Mouse (Mus musculus): ENCODE results near the gene Txndc15.
"Not testable (repeated sequence)": the region's sequence is repeated elsewhere in the genome, so short reads cannot be mapped to it uniquely, and the experiment has no call there.

Txndc15 gene

GRCm38 (mm10) chr13:55714501-55715166 lies at the start of gene Txndc15:
Gene Txndc15, plus strand, starts transcription at chr13:55714650.
- peak; percentile 84 for DNase-seq (ENCODE audit: low spot score)

DNA sequence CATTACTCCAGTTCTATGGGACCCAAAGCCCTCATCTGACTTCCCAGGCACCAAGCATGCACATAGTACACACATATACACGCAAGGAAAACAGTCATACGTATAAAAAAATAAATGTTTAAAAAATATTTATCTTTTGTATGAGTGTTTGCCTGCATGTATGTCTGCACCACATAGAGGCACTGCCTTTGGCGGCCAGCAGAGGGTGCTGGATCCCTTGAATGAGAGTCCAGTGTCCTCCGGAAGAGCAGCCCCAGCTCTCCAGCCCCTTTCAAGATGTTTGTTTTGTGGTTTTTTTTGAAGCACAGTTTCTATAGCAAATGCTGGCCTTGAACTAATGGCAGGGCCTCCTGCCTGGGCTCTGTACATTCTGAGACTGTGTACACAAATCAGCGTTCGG lies 45.9 kb upstream of the Txndc15 start:
- peak; percentile 14 for DNase-seq (ENCODE audit: low spot score)

DNA sequence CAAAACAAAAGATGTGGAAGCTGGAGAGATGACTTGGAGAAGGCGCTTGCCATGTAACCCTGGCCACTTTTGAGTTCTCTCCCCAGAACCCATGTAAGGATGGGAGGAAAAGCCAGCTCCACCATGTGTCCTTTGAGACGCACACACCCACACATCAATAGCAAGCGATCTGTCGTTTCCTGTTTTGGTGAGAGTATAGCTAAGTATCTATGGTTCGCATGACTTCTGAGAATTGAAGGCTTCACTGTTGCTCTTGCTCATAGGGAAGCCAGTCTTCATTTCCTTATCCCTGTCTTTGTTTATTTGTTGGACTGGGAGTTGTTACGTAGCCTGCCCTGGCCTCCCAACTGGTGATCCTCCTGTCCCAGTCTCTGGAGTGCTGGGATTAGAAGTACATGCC lies 41.7 kb upstream of the Txndc15 start:
- no peak for DNase-seq (ENCODE audit: low spot score)

- no peak for DNase-seq (ENCODE audit: low spot score)
Measured at GRCm38 (mm10) chr13:55677364-55677763, 37.1 kb upstream of the Txndc15 start.

DNA sequence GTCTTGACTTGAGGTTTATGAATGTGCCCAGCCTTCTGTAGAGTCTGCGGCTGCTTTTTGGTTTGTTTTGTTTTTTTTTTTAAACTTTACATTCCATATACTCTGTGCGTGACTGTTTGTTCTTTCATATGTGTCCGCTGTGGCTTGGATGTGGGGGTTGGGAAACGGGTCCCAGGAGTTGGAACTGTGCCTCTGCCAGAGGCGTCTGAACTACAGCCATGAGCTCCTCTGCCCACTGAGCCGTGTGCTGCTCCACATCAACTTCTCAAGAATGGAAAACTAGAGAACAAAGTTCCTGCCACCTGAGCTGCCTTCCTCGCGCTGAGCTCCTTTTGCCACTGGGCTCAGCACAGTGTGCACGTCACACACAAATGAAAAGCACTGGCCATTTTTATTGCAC lies 32.2 kb upstream of the Txndc15 start:
- DNase-seq (ENCODE audit: low spot score), result no peak

DNA sequence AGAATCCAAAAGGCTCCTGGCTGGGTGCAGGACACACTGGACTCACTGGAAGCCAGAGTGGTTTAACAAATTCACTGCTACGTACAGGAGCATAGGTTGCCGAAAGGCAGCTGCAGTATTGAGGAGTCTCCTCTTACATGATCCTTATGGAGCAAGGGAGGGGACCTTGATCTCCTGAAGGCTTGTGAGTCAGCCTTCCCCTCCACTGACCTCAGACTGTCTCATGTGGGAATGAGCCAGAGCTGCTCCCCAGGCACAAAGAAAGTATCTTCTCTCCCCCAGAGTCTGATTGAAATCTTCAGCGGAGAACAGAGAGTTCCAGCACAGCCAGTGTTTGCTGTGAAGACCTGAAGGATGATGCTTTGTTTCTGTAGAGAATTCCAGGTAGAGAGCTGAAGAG lies 30.9 kb upstream of the Txndc15 start:
- DNase-seq (ENCODE audit: low spot score), result no peak

GRCm38 (mm10) chr13:55686107-55686633 lies 28.3 kb upstream of the Txndc15 start:
- no peak for DNase-seq (ENCODE audit: low spot score)

DNA sequence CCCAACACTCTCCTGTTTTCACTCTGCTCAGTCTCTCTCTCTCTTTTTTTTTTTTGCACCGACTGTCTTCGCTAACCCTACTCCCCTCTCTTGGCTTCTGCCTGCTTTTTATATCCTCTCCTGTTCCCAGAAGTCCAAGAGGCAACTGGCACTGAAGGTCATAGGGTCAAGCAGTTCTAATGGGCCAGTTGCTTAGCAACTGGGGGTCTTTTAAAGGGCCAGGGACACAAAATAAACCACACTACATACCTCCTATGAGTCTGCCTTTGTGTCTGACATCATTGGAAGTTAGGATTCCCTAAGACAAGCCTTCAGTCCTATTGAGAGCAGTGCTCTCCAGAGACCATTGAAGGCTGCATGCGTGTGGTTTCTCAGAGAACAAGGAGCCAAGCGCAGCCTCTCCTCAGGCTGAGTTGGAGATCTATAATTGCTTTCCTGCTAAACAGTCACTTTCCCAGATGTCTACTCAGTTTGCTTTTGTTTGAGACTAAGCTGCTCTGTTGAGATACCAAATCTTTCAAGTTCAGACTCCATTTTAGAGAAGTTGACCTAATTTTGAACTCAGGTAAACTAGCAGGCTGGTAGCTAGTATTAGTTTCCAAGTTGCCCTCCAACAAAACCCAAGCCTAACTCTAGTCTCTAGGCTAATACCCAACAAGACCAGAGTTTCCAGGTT lies 26.4 kb upstream of the Txndc15 start:
- DNase-seq (ENCODE audit: low spot score), result no peak

- peak; percentile 89 for DNase-seq (ENCODE audit: low spot score)
Measured at GRCm38 (mm10) chr13:55692535-55693242, 21.8 kb upstream of the Txndc15 start, which contains the start of gene B230219D22Rik. Gene B230219D22Rik, plus strand, starts transcription at chr13:55693124.

GRCm38 (mm10) chr13:55693243-55693721 lies 21.2 kb upstream of the Txndc15 start:
- peak; percentile 26 for DNase-seq (ENCODE audit: low spot score)

DNA sequence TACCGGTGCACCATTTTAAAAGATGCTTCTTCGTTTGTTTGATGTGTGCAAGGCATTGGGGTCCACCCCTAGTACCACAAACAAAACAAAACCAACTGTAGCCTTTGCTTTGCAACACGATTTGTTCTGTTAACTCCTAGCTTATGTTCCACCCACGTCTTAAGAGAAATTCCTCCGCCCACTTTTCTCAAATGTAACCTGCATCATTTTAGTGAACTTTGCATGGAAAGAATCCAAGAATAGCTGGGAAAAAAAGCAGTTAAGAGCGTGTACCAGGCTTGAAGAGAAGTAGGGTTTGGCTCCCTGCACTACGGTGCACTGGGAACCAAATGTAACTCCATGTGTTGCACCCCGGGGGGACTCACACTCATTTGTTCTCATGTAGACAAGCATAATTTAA lies 20.3 kb upstream of the Txndc15 start:
- DNase-seq (ENCODE audit: low spot score), result no peak

GRCm38 (mm10) chr13:55695989-55696388 lies 18.5 kb upstream of the Txndc15 start:
- DNase-seq (ENCODE audit: low spot score), result not testable (repeated sequence)

DNA sequence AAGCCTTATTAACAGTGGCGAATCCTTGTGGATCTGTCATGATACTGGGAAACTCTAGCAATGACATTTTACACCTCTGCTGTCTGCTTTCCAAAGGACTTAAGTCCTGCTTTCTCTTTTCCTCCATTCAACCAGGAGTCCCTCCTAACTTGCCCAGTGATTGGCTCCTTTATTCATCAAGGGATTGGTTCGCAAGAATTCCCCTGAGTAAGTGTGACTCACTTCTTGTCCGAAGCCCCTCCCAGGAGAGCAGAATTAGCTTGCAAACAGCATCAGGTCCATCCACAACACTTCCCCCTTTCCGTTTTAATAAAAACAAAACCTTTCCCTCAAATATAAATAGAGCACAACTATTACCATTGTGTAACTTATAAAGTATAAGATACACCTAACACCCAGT lies 10.1 kb upstream of the Txndc15 start:
- no peak for DNase-seq (ENCODE audit: low spot score)

GRCm38 (mm10) chr13:55712846-55713245 lies 1.6 kb upstream of the Txndc15 start:
- DNase-seq (ENCODE audit: low spot score), result no peak

DNA sequence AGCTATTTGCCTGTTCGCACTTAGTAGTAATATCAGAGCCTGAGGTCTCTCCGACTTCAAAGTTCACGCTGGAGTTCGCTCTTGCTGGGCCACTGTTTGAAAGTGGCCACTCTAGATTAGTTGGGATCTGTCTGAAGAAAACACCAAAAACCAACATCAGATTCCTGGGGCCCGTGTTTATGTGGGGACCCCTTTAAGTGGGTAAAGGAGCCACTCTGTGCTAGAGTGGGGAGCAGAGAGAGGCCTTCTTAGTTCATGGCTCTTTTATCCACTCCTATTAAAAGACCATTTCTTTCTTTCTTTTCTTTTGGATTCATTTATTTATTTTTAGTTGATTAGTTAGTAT lies 690 bp downstream of the Txndc15 start:
- DNase-seq (ENCODE audit: low spot score), result no peak

- DNase-seq (ENCODE audit: low spot score), result no peak
Measured at GRCm38 (mm10) chr13:55715908-55716510, 1.6 kb downstream of the Txndc15 start.

GRCm38 (mm10) chr13:55721516-55721915 lies 7.1 kb downstream of the Txndc15 start:
- DNase-seq (ENCODE audit: low spot score), result no peak

DNA sequence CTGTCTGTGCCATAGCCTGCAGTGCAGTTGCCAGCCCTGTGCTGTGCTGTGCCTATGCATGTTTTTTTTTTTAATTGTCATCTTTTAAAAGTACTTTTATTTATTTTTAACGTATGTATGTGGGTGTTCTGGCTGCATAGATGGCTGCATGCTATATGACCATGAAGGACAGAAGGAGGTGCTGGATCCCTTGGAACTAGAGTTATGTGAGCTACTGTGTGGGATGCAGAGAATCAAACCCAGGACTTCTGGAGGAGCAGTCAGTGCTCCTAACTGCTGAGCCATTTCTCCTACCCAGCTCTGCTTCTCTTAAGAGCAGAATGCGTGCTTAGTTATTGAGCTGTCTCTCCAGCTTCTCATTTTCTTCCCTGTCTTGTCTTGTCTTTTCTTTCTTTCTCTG lies 7.5 kb downstream of the Txndc15 start:
- DNase-seq (ENCODE audit: low spot score), result no peak

DNA sequence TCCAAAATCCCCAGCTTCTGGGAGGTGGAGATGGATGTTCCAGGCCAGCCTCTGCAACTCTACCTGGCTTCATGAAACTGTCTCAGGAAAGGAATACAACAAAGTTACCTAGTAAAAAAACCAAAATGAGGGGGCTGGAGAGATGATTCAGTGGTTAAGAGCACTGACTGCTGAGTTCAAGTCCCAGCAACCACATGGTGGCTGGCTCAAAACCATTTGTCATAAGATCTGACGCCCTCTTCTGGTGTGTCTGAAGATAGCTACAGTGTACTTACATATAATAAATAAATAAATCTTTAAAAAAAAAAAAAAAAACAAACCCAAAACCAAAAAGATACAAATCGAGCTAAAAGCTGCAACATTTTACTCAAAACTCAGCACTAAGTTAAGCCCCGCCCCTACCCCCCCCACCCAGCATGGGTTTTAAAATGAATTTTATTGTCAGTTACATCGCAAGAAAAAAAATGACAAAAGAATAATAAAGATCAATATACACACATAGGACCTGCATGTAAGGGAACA lies 12.2 kb downstream of the Txndc15 start:
- no peak for DNase-seq (ENCODE audit: low spot score)

- DNase-seq (ENCODE audit: low spot score), result peak; percentile 87
Measured at GRCm38 (mm10) chr13:55727120-55727838, 12.8 kb downstream of the Txndc15 start, which contains the start of gene Pcbd2. Gene Pcbd2, plus strand, starts transcription at chr13:55727368.

GRCm38 (mm10) chr13:55727839-55728238 lies 13.4 kb downstream of the Txndc15 start:
- DNase-seq (ENCODE audit: low spot score), result peak; percentile 80

Data from lung, postnatal 25 days (tissue).